Mouse (Mus musculus): ENCODE measurements around the gene Mybpc2.

Gene Mybpc2

DNA sequence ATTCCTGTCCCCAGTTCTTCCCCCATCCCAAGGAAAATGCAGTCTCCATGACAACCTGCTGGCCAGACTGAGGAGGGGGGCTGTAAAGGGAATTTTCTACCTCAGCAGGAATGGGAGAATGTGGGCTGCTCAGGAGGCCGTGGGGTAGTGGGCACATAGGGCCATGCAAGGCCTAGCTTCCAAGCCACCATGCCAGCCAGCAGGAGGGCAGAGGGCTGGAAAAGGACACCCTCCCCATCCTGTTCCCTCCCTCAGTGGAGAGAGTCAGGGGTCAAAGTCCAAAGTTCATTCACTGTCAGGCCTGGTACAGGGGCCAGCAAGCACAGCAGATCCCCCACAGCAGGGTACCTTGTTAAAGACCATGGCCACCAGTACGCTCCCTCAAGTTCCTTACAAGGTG, 59.3 kb downstream of the Mybpc2 start, which contains the start of gene Aspdh:
TSS of gene Aspdh (plus strand) at position 281 of the 400 bp plus-strand sequence.
- in situ Hi-C loops (cut with MboI), result no loop called here

- in situ Hi-C loops (cut with MboI), result no loop called here
These were observed 59.9 kb downstream of the Mybpc2 start for GRCm38 (mm10) chr7:44464511-44464910.

- in situ Hi-C loops (cut with MboI), result no loop called here
These were observed 60.8 kb downstream of the Mybpc2 start for GRCm38 (mm10) chr7:44463556-44464225.

- in situ Hi-C loops (cut with MboI), result no loop called here
These were observed 61.4 kb downstream of the Mybpc2 start for GRCm38 (mm10) chr7:44463056-44463425.

GRCm38 (mm10) chr7:44462218-44463055, 62.0 kb downstream of the Mybpc2 start:
- in situ Hi-C loops (cut with MboI), result no loop called here

GRCm38 (mm10) chr7:44461503-44462217, 62.8 kb downstream of the Mybpc2 start:
- in situ Hi-C loops (cut with MboI), result no loop called here

DNA sequence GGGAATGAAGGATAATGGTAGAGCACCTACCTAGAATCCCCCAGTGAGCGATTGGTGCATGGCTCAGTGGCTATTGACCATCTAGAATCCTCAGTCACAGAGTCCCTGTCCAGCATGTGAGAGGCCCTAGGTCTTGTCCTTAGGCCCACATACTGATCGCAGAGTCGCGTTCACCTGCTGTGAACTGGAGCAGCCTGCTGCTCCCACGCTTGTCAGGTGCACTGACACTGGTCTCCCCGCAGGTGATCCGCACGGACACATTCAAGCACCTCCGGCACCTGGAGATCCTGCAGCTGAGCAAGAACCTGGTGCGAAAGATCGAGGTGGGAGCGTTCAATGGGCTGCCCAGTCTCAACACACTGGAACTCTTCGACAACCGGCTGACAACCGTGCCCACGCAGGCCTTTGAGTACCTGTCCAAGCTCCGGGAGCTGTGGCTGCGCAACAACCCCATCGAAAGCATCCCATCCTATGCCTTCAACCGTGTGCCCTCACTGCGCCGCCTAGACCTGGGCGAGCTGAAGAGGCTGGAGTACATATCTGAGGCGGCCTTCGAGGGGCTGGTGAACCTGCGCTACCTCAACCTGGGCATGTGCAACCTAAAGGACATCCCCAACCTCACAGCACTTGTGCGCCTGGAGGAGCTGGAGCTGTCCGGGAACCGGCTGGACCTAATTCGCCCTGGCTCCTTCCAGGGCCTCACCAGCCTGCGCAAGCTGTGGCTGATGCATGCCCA, 63.5 kb downstream of the Mybpc2 start:
- in situ Hi-C loops (cut with MboI), result no loop called here

GRCm38 (mm10) chr7:44460067-44460466, 64.4 kb downstream of the Mybpc2 start:
- in situ Hi-C loops (cut with MboI), result no loop called here

DNA sequence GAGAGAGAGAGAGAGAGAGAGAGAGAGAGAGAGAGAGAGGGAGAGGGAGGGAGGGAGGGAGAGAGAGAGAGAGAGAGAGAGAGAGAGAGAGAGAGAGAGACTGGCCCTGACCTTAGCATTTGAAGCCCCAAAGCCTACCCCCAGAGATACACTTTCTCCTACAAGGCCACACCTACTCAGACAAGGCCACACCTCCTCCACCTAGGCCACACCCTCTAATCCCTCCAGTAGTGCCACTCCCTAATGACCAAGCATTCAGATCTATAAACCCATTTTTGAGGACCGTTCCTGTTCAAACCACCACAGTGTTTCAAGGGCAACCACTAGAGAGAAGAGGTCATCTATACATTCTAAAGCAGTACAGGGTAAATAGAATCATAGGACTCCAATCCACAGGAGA, 68.2 kb downstream of the Mybpc2 start:
- in situ Hi-C loops (cut with MboI), result no loop called here

DNA sequence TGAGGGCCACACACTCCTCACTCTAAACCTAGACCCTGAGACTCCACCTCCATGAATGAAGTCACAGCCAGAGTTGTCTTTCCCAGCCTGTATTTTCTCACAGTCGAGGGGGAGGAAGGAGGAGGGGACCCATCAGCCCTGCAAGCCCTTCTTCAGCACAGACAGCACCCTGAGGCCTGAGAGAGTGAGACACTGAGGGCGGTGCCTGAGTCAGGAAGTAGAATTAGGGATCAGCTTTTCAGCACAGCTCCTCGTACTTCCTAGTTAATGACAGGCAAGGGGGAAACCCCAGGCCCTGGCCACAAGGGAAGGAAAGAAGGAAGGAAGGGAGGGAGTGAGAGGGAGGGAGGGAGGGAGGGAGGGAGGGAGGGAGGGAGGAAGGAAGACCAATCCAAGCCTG, 71.2 kb downstream of the Mybpc2 start:
- in situ Hi-C loops (cut with MboI), result no loop called here

Measured in mature B cell (primary cell).